Mouse (Mus musculus) right cerebral cortex, adult 18-20 months (tissue): ENCODE measurements around the gene Tctn3.

ENCODE experiments used
- DNase-seq: peaks from one replicate; pipeline ENCODE4 v3.0.0; 2022; ENCODE audit warnings: mixed read lengths

The Tctn3 gene

GRCm38 (mm10) chr19:40611830-40612506 is at the start of gene Tctn3, which contains the start of gene Entpd1:
Gene Tctn3, minus strand, starts transcription at chr19:40612233.
Gene Entpd1, plus strand, starts transcription at chr19:40612366.
- peak; percentile 98 for DNase-seq

- no peak for DNase-seq
Observed at GRCm38 (mm10) chr19:40661108-40661507, 49.1 kb upstream of the Tctn3 start.

DNA sequence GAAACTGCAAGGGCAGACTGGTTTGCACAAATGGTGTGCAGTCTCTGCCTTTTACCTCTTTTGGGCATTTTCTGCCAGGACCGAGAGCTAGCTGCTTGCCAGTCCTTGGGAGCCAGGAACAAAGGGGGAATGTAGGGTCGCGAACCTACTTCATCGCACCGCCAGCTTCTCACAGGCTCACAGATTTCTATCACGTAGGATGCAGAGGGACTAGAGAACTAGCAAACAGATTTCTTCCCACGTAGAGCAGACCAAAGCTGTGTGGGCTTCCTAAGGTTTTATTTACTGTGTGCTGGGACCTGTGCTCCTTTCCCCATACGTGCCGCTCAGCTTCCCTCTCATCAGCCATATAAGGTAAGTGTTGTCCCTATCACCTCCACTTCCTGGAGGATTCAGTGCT is 48.5 kb upstream of the Tctn3 start:
- DNase-seq: no peak

- DNase-seq: no peak
Observed at GRCm38 (mm10) chr19:40659651-40660478, 47.8 kb upstream of the Tctn3 start.

- DNase-seq: no peak
Observed at GRCm38 (mm10) chr19:40658935-40659334, 46.9 kb upstream of the Tctn3 start.

GRCm38 (mm10) chr19:40658281-40658680 is 46.2 kb upstream of the Tctn3 start:
- DNase-seq: no peak

- DNase-seq: no peak
Observed at GRCm38 (mm10) chr19:40656207-40656606, 44.2 kb upstream of the Tctn3 start.

GRCm38 (mm10) chr19:40650090-40650489 is 38.1 kb upstream of the Tctn3 start:
- DNase-seq: no peak

- no peak for DNase-seq
Observed at GRCm38 (mm10) chr19:40647319-40648158, 35.5 kb upstream of the Tctn3 start.

GRCm38 (mm10) chr19:40646379-40646778 is 34.3 kb upstream of the Tctn3 start:
- no peak for DNase-seq

GRCm38 (mm10) chr19:40643846-40644245 is 31.8 kb upstream of the Tctn3 start:
- no peak for DNase-seq

DNA sequence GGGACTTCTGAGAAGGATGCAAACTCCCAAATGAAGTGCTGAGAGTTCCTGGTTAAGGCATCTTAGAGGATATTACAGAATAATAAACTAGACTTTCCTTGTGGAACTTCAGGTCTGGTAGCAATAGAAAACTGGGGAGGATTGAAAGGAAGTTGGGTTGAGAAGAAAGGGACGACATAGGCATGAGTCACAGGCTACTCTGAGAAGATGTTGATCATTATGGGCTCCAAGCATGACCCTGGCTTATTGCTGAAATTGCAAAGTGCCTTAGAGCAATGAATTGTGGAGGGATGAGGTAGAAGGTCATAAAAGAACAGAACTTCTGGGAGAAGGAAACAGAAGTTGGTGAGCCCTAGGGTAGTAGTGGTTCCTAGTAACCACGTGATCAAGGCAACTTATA is 28.8 kb upstream of the Tctn3 start:
- DNase-seq: no peak

- DNase-seq: no peak
Observed at GRCm38 (mm10) chr19:40639729-40640304, 27.8 kb upstream of the Tctn3 start.

- DNase-seq: no peak
Observed at GRCm38 (mm10) chr19:40638582-40638981, 26.5 kb upstream of the Tctn3 start.

DNA sequence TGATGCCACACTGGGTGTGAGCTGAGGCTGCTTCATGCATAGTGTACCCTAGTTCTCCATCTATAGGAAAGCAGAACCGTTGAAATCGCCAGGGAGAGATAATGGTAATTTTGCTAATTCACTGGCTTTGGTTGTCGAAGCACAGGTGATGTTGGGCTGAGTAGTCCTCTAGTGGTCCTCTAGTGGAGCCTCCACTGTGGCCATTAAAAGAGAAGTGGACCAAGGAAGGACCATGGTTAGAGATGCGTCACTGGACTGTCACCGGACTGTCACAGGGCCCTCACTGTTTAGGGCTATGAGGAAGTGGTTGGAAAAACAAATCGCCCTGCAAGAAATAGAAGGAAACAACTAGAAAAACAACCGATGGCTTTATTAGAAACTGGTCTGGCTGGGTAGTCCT is 25.6 kb upstream of the Tctn3 start:
- peak; percentile 4 for DNase-seq

GRCm38 (mm10) chr19:40637091-40637490 is 25.1 kb upstream of the Tctn3 start:
- DNase-seq: no peak

GRCm38 (mm10) chr19:40633144-40633543 is 21.1 kb upstream of the Tctn3 start:
- no peak for DNase-seq

DNA sequence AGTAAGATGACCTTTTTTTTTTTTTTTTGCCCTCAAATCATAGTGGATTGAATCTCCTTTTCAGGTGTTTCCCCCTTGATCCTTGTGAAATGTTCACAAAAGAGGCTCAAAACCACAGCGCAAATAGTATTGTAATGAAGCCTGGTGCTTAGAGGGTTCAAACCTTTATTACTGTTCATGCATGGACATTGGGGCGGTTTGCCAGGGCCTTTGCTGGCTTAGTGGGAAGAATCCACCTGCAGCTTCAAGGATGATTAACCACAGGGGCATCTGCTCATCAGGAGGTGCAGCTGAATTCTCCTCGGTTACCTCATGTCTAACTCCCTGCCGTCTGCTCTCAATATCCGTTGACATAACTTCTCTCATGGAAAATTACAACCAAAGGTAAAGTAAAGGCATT is 20.6 kb upstream of the Tctn3 start:
- DNase-seq: no peak

DNA sequence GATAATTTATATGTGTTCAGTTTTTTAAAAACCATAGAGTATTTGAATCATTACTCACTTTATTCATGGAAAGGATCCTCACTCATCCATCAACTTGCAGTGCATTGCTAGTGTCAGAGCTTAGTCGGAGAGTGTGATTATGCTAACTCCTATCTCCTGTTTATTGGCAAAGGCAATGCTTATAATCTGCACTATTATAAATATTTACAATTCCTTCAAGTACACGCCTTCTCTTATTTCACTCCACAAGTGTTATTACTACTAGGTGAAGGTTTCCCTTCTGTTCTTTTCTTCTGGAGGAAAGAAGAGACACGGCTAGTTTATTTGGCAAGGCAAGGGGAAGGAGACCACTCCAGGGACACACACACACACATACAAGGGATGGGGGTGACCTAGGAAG is 20.2 kb upstream of the Tctn3 start:
- no peak for DNase-seq

DNA sequence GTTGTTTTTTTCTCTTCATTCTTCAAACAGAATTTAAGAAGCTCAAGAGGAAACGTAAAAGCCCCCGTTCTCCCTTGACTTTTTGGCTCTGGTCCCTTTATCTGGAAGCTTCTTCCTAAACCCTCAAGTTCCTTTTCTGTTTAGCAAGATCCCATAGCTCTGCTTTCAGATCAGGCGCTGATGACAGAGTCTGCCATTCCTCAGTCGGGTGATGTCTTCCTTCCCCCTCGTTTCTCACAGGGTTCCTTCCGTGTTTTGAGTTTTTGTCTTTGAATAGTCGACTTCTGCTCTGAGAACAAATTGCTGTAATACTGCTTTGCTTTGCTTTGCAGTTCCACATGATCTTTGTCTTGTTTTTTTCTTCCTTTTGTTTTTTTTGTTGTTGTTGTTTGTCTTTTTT is 18.6 kb upstream of the Tctn3 start:
- peak; percentile 34 for DNase-seq

GRCm38 (mm10) chr19:40630096-40630495 is 18.1 kb upstream of the Tctn3 start:
- DNase-seq: peak; percentile 86

DNA sequence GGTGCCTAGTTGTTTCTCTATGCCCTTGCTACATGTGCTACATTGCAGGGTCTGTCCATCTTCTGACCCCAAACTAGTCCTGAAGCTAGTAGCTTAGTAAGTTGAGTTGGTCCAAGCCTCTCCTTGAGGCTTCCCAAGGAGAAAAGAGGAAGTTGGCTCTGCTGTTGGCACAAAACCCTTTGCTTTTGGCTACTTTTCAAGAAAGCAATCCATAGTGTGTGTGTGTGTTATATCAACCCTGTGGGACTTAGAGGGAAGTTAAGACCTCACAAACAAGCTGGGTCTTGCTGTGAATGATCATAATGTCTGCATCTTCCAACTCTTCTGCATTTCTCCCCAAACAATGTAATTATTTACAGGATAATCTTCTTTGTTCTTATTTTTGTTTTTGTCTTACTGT is 16.9 kb upstream of the Tctn3 start:
- no peak for DNase-seq

DNA sequence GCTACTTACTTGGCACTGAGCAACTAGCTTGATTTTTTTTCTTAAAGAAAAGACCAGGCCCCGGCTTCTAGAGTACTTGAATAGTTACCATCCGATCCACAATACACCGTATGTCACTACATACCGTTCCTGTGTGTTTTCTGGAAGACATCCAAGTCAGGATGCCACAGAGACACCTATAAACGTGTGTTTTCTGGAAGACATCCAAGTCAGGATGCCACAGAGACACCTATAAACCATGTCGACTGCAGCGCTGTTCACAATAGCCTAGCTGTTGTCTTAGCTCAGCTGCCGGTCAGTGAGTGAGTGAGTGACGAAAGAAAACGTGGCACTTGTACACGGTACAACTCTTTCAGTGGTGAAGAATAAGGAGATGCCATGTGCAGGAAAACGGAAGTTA is 13.9 kb upstream of the Tctn3 start:
- no peak for DNase-seq
